Mouse (Mus musculus): Measurements from ENCODE around the gene Prune1.

- no peak for TF ChIP-seq CTCF (conservative IDR thresholded peaks at IDR 0.05; ENCODE audit: low read length)
- no peak for TF ChIP-seq NANOG (IDR thresholded peaks at IDR 0.05; ENCODE audit: borderline replicate concordance, low read length)
These were observed 16.1 kb upstream of the Prune1 start for GRCm38 (mm10) chr3:95298018-95298417.

Measured in E14TG2a.4 (cell line).